Mouse (Mus musculus) limb, embryonic 14.5 days (tissue): ENCODE measurements around the gene Parp16. TPM values are rescaled to one million over a fixed set of nuclear protein-coding genes. Genes with fewer than 3 reads are reported as not detected.
"Not testable (repeated sequence)": the region's sequence is repeated elsewhere in the genome, so short reads cannot be mapped to it uniquely, and the experiment has no call there.

ENCODE experiments used
- ATAC-seq: fragments of 200-750 bp; cut with Nextera tagmentation; 2 replicates; pipeline ENCODE4 v1.8.0; 2017; ENCODE audit warnings: low read depth, moderate number of reproducible peaks, moderate TSS enrichment; ENCODE audit not compliant: low FRiP score
- DNase-seq: peaks from one replicate; pipeline ENCODE4 v3.0.0-alpha.2; 2015; ENCODE audit warnings: low spot score
- H3K27ac ChIP-seq: fragments of 300-500 bp; sonication (generic); replicated peaks from 2 replicates; pipeline ENCODE4 v1.5.1; 2014; ENCODE audit warnings: low read depth, mild to moderate bottlenecking, low read length, moderate library complexity, mixed read lengths
- H3K27me3 ChIP-seq: fragments of 300-500 bp; sonication (generic); 2 replicates; pipeline ENCODE4 v1.6.1; 2014; ENCODE audit warnings: low read length, mixed read lengths; ENCODE audit not compliant: control insufficient read depth, insufficient read depth
- H3K36me3 ChIP-seq: fragments of 300-500 bp; sonication (generic); 2 replicates; pipeline ENCODE4 v1.6.1; 2014; ENCODE audit warnings: mild to moderate bottlenecking, low read length, moderate library complexity, mixed read lengths; ENCODE audit not compliant: control insufficient read depth, insufficient read depth
- H3K4me1 ChIP-seq: fragments of 300-500 bp; sonication (generic); 2 replicates; pipeline ENCODE4 v1.6.1; 2014; ENCODE audit warnings: antibody characterized with exemption, low read length, mixed read lengths; ENCODE audit not compliant: control insufficient read depth, insufficient read depth
- H3K4me2 ChIP-seq: fragments of 300-500 bp; sonication (generic); replicated peaks from 2 replicates; pipeline ENCODE4 v1.6.1; 2014; ENCODE audit warnings: low read depth, mild to moderate bottlenecking, low read length, moderate library complexity; ENCODE audit not compliant: severe bottlenecking
- H3K4me3 ChIP-seq: fragments of 300-500 bp; sonication (generic); replicated peaks from 2 replicates; pipeline ENCODE4 v1.5.1; 2014; ENCODE audit warnings: low read length
- H3K9ac ChIP-seq: fragments of 300-500 bp; sonication (generic); 2 replicates; pipeline ENCODE4 v1.6.1; 2014; ENCODE audit warnings: mild to moderate bottlenecking, low read depth, low read length, moderate library complexity; ENCODE audit not compliant: severe bottlenecking
- H3K9me3 ChIP-seq: fragments of 300-500 bp; sonication (generic); 2 replicates; pipeline ENCODE4 v1.6.1; 2016; ENCODE audit warnings: low read length; ENCODE audit not compliant: control insufficient read depth
- POLR2A ChIP-seq: fragments of 200-500 bp; IDR thresholded peaks from 2 replicates; pipeline ENCODE4 v1.8.0; 2012; ENCODE audit warnings: inconsistent platforms, mild to moderate bottlenecking, moderate library complexity, borderline replicate concordance; ENCODE audit not compliant: insufficient read depth, insufficient read length; ENCODE audit errors: extremely low read depth
- WGBS: fragments of 180-500 bp; shearing (Covaris S2); extraction: QIAGEN DNeasy Blood & Tissue Kit; methylation state at CpG from one replicate; pipeline ENCODE4 v1.1.7; 2014; 5-methylcytosine and 5-hydroxymethylcytosine counted together
- polyA plus RNA-seq, 2 experiments: library from polyadenylated mRNA; depleted of rRNA in 1 of 2; stranded (reverse) in 1 of 2; unstranded in 1 of 2; fragments of >200 nt; fragmentation: Nextera tagmentation in 1 of 2; extraction: Ambion mirVana in 1 of 2; gene quantifications; 2 replicates each; pipeline versions ENCODE4 v1.2.1 to v1.2.3; 2012 to 2014

Parp16 gene
- polyA plus RNA-seq, 2 experiments: 7.6 TPM

DNA sequence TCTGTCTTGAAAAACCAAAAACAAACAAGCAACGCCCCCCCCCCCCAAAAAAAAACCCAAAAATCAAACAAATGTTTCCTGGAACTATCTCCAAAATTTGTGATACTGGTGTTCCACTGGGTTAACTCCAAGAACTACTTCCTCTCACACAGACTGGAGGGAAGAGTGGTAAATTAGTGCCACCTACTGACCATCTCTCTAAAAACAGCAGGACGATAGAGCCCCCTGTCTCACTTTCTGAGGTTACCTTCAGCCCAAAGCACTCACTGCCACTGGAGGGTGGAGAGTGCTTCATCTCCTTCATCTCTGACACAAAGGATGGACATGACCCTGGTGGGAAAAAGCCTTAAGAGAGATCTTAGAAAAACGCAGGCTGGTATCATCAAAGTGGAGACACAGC is 88.1 kb downstream of the Parp16 start:
- Histone ChIP-seq H3K27ac (no peak overlapping the region), H3K9me3 (no peaks in the 10 kb centered on the region), H3K27me3 (no peaks in the 10 kb centered on the region), H3K4me1 (no peaks in the 10 kb centered on the region), H3K4me2 (no peak overlapping the region), H3K36me3 (no peaks in the 10 kb centered on the region), H3K4me3 (no peak overlapping the region), H3K9ac (no peak overlapping the region)
- no peak for TF ChIP-seq POLR2A
- 4% methylated on average over 3 of the region's 3 CpGs for WGBS
- DNase-seq: peak; percentile 78
- peak; percentile 73 for ATAC-seq

DNA sequence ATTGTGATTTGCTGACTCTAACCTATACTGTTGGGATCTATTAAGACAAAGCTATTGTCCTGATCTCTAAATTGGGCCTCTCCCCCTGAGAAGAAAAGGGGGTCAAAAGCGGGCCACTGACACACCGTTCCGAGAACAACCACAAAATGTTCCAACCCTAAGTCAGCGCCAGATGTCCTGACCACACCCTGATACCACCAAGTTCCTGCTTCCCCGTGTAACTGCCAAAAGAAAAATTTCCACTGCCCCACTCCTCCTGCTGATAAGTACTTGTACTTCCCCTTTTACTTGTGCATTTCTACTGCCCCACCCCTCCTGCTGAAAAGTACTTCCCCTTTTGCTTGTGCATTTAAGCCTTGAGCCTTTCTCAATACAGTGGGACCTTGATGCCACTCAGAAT is 93.1 kb downstream of the Parp16 start:
- not testable (repeated sequence) for ATAC-seq, H3K9ac ChIP-seq, H3K4me1 ChIP-seq, H3K4me3 ChIP-seq, H3K27me3 ChIP-seq, H3K9me3 ChIP-seq, H3K4me2 ChIP-seq, DNase-seq, H3K36me3 ChIP-seq, H3K27ac ChIP-seq
- 82% methylated on average over 4 of the region's 5 CpGs for WGBS

Other genes with a start within 250 kb of the Parp16 start
- gene Slc24a1, start 243.7 kb upstream of the Parp16 start, polyA plus RNA-seq (2012; rRNA removed): 0.06 and 0.08 TPM in 2 replicates
- 0.03 TPM in 1 of 2 replicates, not detected in the other for gene Slc24a1, start 243.7 kb upstream of the Parp16 start, polyA plus RNA-seq (2014; fragmentation: Nextera tagmentation; extraction: Ambion mirVana)
- gene Ints14, start 234.4 kb upstream of the Parp16 start, polyA plus RNA-seq (2012; rRNA removed): 37.0 and 38.1 TPM in 2 replicates
- gene Ints14, start 234.4 kb upstream of the Parp16 start, polyA plus RNA-seq (2014; fragmentation: Nextera tagmentation; extraction: Ambion mirVana): 50.4 and 50.5 TPM in 2 replicates
- 52.0 and 53.4 TPM in 2 replicates for gene Hacd3, start 173.7 kb upstream of the Parp16 start, polyA plus RNA-seq (2012; rRNA removed)
- gene Hacd3, start 173.7 kb upstream of the Parp16 start, polyA plus RNA-seq (2014; fragmentation: Nextera tagmentation; extraction: Ambion mirVana): 41.8 and 48.1 TPM in 2 replicates
- gene Dpp8, start 162.9 kb upstream of the Parp16 start, polyA plus RNA-seq (2012; rRNA removed): 52.3 and 61.5 TPM in 2 replicates
- gene Dpp8, start 162.9 kb upstream of the Parp16 start, polyA plus RNA-seq (2014; fragmentation: Nextera tagmentation; extraction: Ambion mirVana): 29.1 and 30.3 TPM in 2 replicates
- gene Igdcc4, start 93.9 kb upstream of the Parp16 start, polyA plus RNA-seq (2012; rRNA removed): 71.0 and 90.7 TPM in 2 replicates
- gene Igdcc4, start 93.9 kb upstream of the Parp16 start, polyA plus RNA-seq (2014; fragmentation: Nextera tagmentation; extraction: Ambion mirVana): 47.5 and 48.5 TPM in 2 replicates
- 1.2 and 1.4 TPM in 2 replicates for gene Igdcc3, start 54.2 kb upstream of the Parp16 start, polyA plus RNA-seq (2012; rRNA removed)
- gene Igdcc3, start 54.2 kb upstream of the Parp16 start, polyA plus RNA-seq (2014; fragmentation: Nextera tagmentation; extraction: Ambion mirVana): 1.0 and 1.1 TPM in 2 replicates
- 5.5 and 6.5 TPM in 2 replicates for gene Cilp, start 69.8 kb downstream of the Parp16 start, polyA plus RNA-seq (2012; rRNA removed)
- 7.2 and 9.5 TPM in 2 replicates for gene Cilp, start 69.8 kb downstream of the Parp16 start, polyA plus RNA-seq (2014; fragmentation: Nextera tagmentation; extraction: Ambion mirVana)
- gene Clpx, start 98.9 kb downstream of the Parp16 start, polyA plus RNA-seq (2012; rRNA removed): 19.6 and 23.8 TPM in 2 replicates
- gene Clpx, start 98.9 kb downstream of the Parp16 start, polyA plus RNA-seq (2014; fragmentation: Nextera tagmentation; extraction: Ambion mirVana): 52.7 and 55.6 TPM in 2 replicates
- 16.2 and 18.0 TPM in 2 replicates for gene Pdcd7, start 150.8 kb downstream of the Parp16 start, polyA plus RNA-seq (2012; rRNA removed)
- 15.7 and 17.5 TPM in 2 replicates for gene Pdcd7, start 150.8 kb downstream of the Parp16 start, polyA plus RNA-seq (2014; fragmentation: Nextera tagmentation; extraction: Ambion mirVana)
- 0.51 and 0.62 TPM in 2 replicates for gene Ubap1l, start 165.7 kb downstream of the Parp16 start, polyA plus RNA-seq (2012; rRNA removed)
- 0.21 TPM in 1 of 2 replicates, not detected in the other for gene Ubap1l, start 165.7 kb downstream of the Parp16 start, polyA plus RNA-seq (2014; fragmentation: Nextera tagmentation; extraction: Ambion mirVana)
- 1.3 and 1.7 TPM in 2 replicates for gene Kbtbd13, start 196.3 kb downstream of the Parp16 start, polyA plus RNA-seq (2012; rRNA removed)
- gene Kbtbd13, start 196.3 kb downstream of the Parp16 start, polyA plus RNA-seq (2014; fragmentation: Nextera tagmentation; extraction: Ambion mirVana): 1.3 and 1.5 TPM in 2 replicates
- gene Rasl12, start 203.2 kb downstream of the Parp16 start, polyA plus RNA-seq (2012; rRNA removed): 9.1 and 10.9 TPM in 2 replicates
- 9.6 and 9.9 TPM in 2 replicates for gene Rasl12, start 203.2 kb downstream of the Parp16 start, polyA plus RNA-seq (2014; fragmentation: Nextera tagmentation; extraction: Ambion mirVana)
- not detected in 2 replicates for gene Slc51b, start 227.6 kb downstream of the Parp16 start, polyA plus RNA-seq (2012; rRNA removed)
- gene Slc51b, start 227.6 kb downstream of the Parp16 start, polyA plus RNA-seq (2014; fragmentation: Nextera tagmentation; extraction: Ambion mirVana): not detected in 2 replicates
- 26.3 and 28.8 TPM in 2 replicates for gene Mtfmt, start 240.4 kb downstream of the Parp16 start, polyA plus RNA-seq (2012; rRNA removed)
- gene Mtfmt, start 240.4 kb downstream of the Parp16 start, polyA plus RNA-seq (2014; fragmentation: Nextera tagmentation; extraction: Ambion mirVana): 18.7 and 22.5 TPM in 2 replicates